Mouse (Mus musculus) bone marrow, adult 2 months (tissue): ENCODE measurements around the gene Hnrnph2.

Source experiments
- CTCF ChIP-seq: fragments of 200-500 bp; IDR thresholded peaks from 2 replicates; pipeline ENCODE4 v1.5.1; 2011; ENCODE audit warnings: low read length, control low read depth; ENCODE audit not compliant: control insufficient read depth, insufficient read depth
- POLR2A ChIP-seq: fragments of 200-500 bp; IDR thresholded peaks from 2 replicates; pipeline ENCODE4 v1.6.1; 2011; ENCODE audit warnings: low read depth, mild to moderate bottlenecking, control low read depth, low read length, borderline replicate concordance; ENCODE audit not compliant: control insufficient read depth

DNA sequence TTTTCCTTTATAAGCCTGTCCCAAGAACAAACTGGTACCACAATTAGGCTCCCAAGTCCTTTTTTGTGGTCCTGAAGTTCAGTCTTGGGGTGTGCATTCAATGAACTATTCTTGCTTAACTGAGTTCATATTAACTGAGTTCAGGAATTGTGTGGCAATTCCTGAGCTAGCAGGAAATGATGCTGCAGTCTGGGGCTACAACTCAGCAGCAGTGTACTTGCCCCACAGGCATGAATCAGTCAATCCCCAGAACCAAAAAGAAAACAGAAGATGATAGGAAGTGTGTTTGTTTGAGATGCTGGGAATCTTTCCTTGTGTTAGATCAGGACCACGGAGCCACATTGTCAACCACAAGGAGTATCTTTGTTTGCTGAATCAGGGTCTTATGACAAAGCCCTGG is 51.1 kb downstream of the Hnrnph2 start:
- no peak for TF ChIP-seq CTCF
- TF ChIP-seq POLR2A, result no peak
